Mouse (Mus musculus) spleen, adult 2 months (tissue): ENCODE results near the gene Foxa1.

Experiments
- CTCF ChIP-seq: fragments of 200-500 bp; IDR thresholded peaks from 2 replicates; pipeline ENCODE4 v1.5.1; 2011; ENCODE audit warnings: mild to moderate bottlenecking, inconsistent platforms; ENCODE audit not compliant: insufficient read depth, insufficient read length, insufficient replicate concordance; ENCODE audit errors: extremely low read depth
- POLR2A ChIP-seq: fragments of 200-500 bp; IDR thresholded peaks from 2 replicates; pipeline ENCODE4 v1.6.1; 2011; ENCODE audit warnings: low read depth, low read length, inconsistent platforms

DNA sequence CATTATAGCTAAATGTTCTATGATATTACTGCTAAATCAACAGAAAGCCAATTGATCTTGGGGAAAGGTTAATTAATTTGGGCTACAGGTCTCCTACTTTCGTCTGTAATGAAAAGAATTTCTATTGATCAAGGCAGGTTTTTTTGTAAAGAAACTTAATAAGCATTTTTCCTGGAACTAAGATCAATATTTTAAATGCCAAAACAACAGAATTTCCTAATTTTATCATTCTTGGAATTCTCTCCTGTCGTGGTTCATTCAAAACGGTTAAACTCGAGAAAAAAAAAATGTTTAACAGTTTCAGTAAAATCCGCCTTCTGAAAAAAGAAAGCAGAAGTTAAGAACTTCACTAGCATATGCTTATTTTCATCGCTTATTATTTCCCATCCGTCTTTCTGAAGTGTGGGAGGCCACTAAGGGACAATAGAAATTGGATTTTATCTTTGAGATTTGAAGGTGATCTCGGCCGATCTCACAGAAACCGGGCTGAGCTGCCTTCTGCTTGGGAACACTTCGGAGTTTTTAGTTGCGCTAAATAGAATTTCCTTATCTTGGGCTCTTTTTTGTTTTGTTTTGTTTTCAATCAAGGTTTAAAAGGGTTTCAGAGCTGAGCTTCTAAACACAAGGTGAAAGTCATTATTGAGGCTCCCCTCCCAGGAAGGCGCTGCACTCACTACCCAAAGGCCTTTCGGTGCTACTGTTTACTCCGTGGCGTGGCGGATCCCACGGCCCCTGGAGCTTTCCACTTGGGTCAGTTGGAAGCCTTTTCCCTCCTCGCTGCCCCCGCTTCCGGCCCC is 8.7 kb downstream of the Foxa1 start:
- TF ChIP-seq CTCF = no peak
- no peak for TF ChIP-seq POLR2A
